Mouse (Mus musculus) kidney, adult 11 months (tissue): ENCODE measurements at regions not wholly inside any gene's neighbourhood (a gene's known extent, or its start where the extent isn't known, plus 50 kb on each side); places are given as distances from the start of the nearest gene placed in this dataset.

Experiments used
- DNase-seq: peaks from one replicate; pipeline ENCODE4 v3.0.0; 2022

DNA sequence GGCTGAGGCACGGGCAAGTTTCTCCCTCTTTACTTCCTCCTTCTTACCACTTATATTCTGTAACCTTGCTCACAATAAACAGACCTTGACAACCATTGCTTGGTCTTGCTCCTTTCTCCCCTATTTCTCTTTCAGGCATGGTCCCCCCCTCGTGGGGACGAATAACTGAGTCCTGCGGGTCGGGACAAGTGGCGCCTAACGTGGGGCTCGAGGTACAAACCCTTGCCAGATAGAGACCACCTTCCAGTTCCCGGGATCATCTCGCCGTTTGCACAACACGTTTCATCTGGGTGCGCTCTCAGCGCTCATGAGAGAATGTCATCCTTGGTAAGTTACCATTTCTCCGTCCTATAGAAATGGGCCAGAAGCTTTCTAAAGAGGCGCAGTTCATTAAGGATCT lies 79.6 kb upstream of the Foxn3 start:
- DNase-seq, result no peak

- no peak for DNase-seq
Observed at GRCm38 (mm10) chr12:99642131-99642895, 78.9 kb upstream of the Foxn3 start.

DNA sequence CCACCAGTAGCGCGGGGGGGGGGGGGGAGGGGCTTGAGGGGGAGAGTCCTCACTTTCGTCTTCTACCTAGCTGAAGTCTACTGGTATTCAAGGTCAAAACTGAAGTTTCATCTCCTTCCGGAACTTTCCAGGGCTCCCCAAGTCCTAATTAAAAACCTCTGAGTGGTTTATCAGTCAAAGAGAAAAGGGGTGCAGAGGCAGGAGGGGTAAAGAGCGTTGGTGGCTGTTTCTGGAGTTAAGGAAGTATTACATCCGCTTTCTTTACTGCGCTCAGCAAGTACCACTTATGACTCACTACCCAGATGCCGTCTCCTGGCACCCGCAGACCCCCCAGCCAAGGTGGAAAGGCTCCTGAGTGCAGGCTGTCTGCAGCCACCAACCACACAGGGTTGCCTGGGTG lies 77.9 kb upstream of the Foxn3 start:
- no peak for DNase-seq

DNA sequence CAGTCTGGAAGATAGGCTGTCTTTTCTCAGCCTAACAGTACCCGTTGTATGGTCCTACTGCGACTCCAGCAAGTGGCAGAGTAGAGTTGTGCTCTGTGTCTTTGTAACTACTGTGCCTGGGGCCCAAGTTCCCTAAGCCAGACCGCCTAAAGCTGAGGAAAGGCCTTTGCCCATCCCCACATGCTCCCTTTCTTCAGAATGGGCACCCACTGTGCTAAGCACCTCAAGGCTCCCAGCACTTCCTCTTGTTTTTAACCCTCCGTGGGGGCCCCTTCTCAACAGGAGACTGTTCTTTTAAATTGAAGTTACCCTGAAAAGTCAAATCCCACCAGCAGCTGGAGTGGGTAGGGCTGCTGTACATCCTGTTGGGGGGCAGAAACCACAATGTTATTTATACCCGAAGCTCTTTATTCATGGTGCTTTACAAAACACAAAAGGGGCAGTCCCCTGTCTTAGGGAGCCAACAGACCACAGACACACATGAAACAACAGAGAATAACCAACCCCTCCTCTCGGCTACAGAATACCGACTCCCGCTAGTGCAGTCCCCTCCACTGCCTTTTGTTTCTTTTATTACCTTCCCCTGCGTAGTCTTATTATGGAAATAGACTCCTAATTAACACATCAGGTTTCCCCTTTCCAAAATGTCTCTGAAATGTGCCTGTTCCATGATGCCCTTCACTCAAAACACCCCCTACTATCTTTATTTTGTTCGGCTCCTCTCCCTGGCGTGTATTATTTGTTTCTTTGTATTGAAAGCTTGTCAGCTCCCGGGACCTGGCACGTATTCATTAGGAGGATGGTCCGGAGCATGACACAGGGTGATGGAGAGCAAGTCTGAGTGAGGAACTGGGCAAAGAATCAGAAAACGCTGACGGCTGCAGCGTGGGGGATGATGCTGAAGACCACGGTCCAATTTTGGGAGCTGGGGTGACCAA lies 77.1 kb upstream of the Foxn3 start:
- peak; percentile 11 for DNase-seq

- no peak for DNase-seq
Observed at GRCm38 (mm10) chr12:99639847-99640213, 76.4 kb upstream of the Foxn3 start.

- no peak for DNase-seq
Observed at GRCm38 (mm10) chr12:99639118-99639517, 75.7 kb upstream of the Foxn3 start.

DNA sequence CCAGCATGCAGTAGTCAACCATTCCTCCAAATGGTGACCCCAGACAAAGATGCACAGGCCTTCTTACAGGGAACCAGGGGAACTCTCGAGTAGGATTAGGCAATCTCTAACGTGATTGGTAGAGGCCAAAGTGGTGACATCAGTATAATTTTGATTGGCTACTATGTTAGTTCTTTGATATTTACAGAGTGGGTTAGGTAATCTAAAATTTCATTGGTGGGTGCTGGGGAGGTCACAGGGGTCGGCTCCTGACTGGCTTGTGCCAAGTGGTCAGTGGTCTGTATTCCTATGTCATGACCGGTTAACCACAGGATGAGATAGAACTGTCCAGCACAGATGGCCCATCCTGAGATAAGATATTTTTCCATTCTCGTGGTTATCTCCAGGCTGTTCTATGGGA lies 74.6 kb upstream of the Foxn3 start:
- DNase-seq, result no peak

- no peak for DNase-seq
Observed at GRCm38 (mm10) chr12:99636234-99636633, 72.9 kb upstream of the Foxn3 start.

GRCm38 (mm10) chr12:99635361-99635760 lies 72.0 kb upstream of the Foxn3 start:
- no peak for DNase-seq

- DNase-seq, result no peak
Observed at GRCm38 (mm10) chr12:99634726-99635125, 71.3 kb upstream of the Foxn3 start.

- no peak for DNase-seq
Observed at GRCm38 (mm10) chr12:99633678-99634077, 70.3 kb upstream of the Foxn3 start.

DNA sequence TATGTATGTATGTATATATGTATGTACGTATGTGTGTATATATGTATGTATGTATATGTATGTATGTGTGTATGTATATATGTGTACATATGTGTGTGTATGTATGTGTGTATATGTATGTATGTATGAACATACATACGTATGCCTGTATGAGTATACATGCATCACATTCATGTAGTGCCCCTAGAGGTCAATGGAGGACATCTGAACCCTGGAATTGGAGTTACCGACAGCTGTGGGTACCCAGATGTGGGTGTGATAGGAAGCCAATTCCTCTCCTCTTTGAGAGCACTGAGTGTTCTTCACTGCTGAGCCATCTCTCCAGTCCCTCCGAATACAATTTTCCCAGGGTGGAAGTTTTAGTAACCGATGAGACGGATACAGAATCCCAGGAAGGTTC lies 69.6 kb upstream of the Foxn3 start:
- DNase-seq, result no peak

GRCm38 (mm10) chr12:99629606-99630005 lies 66.2 kb upstream of the Foxn3 start:
- no peak for DNase-seq

DNA sequence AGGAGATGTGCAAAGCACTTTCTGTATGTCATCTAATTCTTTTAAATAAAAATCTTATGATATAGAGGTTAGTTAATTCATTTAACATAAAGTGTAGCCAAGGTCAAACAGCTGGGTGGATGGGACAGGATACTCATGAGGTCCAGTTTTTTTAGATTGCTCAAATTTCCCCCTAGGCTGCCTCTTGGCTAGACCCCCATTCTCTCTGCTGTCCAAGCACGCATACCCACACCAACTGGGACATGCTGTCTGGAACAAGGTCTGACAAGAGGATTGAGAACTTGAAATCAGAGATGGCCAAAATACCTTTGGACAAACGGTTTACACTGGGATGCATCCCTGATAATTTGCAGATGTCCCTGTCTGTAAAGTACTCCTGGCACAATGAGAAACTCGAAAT lies 65.0 kb upstream of the Foxn3 start:
- DNase-seq, result no peak

GRCm38 (mm10) chr12:99627898-99628231 lies 64.5 kb upstream of the Foxn3 start:
- DNase-seq, result peak; percentile 78

GRCm38 (mm10) chr12:99627201-99627897 lies 64.0 kb upstream of the Foxn3 start:
- DNase-seq, result no peak

- DNase-seq, result no peak
Observed at GRCm38 (mm10) chr12:99626147-99626546, 62.8 kb upstream of the Foxn3 start.

DNA sequence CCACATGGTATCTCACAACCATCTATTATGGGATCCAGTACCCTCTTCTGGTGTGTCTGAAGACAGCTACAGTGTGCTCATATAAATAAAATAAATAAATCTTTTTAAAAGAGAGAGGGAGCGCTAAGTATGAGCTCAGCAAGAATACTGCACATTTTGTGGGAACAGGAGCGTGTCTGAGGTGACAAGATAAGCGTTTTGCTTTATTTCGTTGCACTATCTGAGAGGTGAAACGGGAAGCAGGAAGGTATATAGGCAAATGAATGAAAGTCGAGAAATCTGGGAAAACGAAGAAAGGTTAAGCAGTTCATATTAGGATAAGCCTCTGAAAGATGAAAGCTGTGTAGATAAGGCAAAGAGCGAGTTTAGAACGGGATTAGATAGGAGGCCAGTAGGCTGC lies 61.7 kb upstream of the Foxn3 start:
- DNase-seq, result no peak

DNA sequence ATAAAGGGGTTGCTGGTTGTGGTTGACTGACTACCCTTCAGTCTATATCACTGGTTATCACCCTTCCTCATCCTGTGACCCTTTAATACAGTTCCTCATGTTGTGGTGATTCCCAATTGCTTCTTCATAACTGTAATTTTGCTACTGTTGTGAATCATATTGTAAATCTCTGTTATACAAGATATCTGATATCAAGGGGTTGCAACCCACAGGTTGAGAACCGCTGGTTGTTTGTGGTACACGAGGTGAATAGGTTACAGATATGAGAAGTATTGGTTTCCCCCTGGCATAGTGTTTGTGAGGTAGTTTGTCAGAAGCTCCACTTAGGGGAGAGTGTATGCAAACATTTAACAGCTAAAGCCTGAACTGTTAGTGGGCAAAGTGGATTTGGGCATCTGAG lies 58.9 kb upstream of the Foxn3 start:
- DNase-seq, result no peak

DNA sequence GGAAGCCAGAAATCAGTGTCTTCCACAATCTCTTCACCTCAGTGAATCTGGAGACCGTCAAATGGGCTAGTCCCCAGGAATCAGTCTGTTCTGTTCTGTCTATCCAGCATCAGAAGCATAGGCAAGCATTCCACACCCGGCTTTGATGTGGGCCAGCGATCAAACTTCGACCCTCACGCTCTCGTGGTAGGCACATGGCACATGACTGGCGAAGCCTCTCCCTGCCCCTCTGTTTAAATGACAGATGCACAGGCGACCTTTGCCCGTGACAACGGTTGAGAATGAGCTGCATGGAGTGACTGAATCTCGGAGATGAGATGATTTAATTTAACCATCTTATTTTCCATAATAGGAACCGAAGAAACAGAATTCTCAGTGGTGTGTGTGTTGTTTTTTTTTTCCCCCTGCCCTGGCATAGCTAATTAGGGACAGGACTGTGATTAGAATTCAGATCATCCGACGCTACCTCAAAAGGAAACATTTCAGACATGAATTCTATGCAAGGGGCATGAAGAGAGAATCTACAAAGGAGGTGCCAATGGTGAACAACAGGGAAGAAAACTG lies 53.9 kb upstream of the Foxn3 start:
- DNase-seq, result no peak

- DNase-seq, result no peak
Observed at GRCm38 (mm10) chr12:99614420-99614819, 51.0 kb upstream of the Foxn3 start.
